Mouse (Mus musculus) small intestine, adult 10 weeks (tissue): Measurements from ENCODE around the gene Ugt1a8. TPM values are rescaled to one million over a fixed set of nuclear protein-coding genes. Genes with fewer than 3 reads are reported as not detected.

Source experiments
- polyA plus RNA-seq: library from polyadenylated mRNA; stranded (reverse); fragments of 350-450 nt; fragmentation: Illumina TruSeq; extraction: RNeasy Lipid Tissue Mini Kit (QIAGEN cat#74804); gene quantifications from one replicate; pipeline ENCODE4 v1.2.3, GENCODE M21; 2014; ENCODE audit warnings: low replicate concordance

Ugt1a8 gene
- polyA plus RNA-seq, result not detected

DNA sequence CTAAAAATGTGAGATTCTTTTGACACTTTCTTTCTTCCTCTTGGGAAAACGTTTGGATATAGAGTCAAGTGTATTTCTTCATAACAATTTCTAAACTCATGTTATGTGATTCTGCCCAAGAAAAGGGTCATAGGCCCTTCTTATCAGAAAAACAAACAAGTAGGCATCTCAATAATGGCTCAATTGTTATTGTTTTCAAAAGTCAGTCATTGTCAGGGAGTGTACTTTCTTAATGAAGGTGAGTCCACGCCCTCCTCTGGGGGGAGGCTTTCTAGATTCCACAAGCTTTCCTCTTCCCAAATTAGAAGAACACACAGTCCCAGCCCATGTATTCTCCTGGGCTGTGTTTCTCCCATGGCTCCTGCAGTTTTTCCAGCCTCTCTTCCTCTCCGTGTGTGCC lies at the start of gene Ugt1a8:
Ugt1a8 (plus strand) TSS at position 301 of the 400 bp plus-strand sequence.

DNA sequence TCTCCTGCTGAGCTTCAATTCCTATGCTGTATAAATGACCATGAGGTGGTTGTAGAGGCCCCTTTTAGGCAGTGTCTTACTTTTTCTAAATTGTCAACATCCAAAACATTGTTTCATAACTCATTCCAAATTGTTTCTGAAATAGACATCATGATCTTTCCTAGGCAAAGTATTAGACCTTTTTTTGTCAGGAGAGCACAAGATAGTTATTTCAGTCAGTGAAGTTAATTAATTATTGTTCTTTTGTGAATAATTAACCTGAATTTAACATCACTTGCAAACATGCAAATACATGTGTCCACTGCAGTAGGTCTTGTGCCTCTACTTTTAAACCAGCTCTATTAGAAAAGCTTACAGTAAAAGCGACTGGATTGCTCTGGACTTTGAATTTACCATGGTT lies 32.5 kb upstream of the Ugt1a8 start, which contains the start of gene Ugt1a10:
Ugt1a10 (plus strand) TSS at position 301 of the 400 bp plus-strand sequence.

DNA sequence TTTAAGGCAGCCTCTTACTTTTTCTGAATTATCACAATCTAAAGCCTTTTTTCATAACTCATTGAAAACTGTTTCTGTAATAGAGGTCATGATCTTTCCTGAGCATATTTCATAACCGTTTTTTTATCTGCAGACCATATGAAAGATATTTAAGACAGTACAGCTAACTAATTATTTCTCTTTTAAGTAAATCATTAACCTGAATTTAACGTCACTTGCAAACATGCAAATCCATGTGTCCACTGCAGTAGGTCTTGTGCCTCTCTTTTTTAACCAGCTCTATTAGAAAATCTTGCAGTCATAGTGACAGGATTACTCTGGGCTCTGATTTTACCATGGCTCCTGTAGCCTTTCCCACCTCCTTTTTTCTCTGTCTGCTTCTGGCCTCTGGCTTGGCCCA lies 17.1 kb upstream of the Ugt1a8 start, which contains the start of gene Ugt1a9:
Ugt1a9 (plus strand) TSS at position 306 of the 400 bp plus-strand sequence.

DNA sequence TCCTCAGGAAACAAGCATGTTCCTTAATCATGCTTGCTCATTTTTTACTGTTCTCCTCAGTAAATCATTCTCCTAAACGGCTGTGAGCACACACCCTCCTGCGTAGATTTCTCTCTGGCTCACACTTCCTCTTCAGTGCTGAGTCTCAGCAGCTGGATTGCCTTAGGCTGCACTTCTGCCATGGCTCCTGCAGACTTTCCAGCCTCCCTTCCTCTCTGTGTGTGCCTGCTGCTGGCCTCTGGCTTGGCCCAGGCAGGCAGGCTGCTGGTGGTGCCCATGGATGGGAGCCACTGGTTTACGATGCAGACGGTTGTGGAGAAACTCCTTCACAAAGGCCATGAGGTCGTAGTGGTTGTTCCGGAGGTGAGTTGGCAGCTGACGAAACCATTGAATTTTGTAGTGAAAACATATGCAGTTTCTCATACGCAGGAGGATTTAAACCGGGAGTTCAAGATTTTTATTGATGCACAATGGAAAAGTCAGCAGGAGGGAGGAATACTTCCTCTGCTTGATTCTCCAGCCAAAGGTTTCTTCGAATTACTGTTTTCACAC lies 7.4 kb downstream of the Ugt1a8 start, which contains the start of gene Ugt1a7c:
Ugt1a7c (plus strand) TSS at position 122 of the 552 bp plus-strand sequence.

DNA sequence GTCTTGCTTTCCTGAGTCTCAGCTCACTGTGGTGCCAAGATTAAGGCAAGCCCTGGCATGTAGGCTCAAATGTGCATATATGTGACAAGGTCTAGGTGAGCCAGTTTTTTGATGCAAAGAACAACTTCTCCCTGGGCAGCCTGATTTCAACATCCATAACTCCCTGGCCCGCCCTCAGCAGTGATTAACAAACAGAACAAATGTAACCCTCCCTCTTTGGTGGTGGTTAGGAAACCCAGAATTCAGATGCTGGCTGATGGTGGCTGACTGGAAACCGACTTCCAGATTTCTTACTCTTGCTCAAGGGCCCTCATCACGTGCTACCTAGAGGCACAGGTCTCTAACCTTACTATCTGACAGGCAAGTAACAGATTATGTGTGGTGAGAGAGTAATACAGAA lies 15.4 kb downstream of the Ugt1a8 start, which contains the start of gene Ugt1a6b:
Ugt1a6b (plus strand) TSS at position 234 of the 400 bp plus-strand sequence.

DNA sequence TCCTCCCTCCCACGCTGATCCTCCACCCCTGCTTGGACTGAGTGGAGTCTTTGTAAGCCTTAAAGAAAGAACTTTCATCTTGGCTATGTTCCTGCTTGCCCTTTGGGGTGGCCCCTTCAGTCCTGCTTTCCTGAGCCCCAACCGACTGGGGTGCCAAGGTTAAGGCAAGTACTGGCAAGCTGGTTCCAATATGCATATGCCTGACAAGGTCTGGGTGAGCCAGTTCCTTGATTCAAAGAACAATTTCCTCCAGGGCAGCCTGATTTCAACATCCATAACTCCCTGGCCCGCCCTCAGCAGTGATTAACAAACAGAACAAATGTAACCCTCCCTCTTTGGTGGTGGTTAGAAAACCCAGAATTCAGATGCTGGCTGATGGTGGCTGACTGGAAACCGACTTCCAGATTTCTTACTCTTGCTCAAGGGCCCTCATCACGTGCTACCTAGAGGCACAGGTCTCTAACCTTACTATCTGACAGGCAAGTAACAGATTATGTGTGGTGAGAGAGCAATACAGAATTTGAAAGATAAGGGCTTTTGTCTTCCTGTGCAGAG lies 46.9 kb downstream of the Ugt1a8 start, which contains the start of gene Ugt1a6a:
Ugt1a6a (plus strand) TSS at position 353 of the 555 bp plus-strand sequence.

DNA sequence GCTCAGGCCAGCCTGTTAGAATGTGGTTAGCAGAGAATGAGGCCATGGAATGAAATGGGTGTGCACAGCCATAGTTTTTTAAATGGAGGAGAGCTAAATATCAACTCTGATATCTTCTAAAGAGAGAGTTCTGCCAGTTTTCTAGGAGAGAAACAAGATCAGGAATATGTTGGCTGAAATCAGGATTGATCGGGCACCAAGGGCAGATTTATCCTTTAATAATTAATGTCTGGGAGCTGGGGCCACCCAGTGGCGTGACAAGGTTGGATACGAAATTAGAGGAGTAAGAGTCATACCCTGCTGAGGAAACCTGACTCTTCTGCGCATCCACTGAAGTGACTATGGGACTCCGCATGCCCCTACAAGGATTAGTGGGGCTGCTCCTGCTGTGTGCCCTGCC lies 78.1 kb downstream of the Ugt1a8 start, which contains the start of gene Ugt1a5:
Ugt1a5 (plus strand) TSS at position 302 of the 400 bp plus-strand sequence.

DNA sequence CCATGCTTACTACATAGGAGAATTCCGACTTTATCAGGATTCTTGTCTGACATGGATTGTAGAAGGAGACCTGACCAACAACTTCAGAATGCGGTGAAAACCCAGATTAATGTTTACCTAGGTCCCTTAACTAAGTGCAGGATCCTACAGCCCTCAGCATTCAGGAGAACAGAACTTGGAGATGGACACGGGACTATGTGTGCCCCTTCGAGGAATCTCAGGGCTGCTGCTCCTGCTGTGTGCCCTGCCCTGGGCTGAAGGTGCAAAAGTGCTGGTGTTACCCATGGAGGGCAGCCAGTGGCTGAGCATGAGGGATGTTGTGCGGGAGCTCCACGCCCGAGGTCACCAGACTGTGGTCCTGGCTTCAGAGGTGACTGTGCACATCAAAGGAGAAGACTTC lies 112.8 kb downstream of the Ugt1a8 start, which contains the start of gene Ugt1a2:
Ugt1a2 (plus strand) TSS at position 146 of the 400 bp plus-strand sequence.

DNA sequence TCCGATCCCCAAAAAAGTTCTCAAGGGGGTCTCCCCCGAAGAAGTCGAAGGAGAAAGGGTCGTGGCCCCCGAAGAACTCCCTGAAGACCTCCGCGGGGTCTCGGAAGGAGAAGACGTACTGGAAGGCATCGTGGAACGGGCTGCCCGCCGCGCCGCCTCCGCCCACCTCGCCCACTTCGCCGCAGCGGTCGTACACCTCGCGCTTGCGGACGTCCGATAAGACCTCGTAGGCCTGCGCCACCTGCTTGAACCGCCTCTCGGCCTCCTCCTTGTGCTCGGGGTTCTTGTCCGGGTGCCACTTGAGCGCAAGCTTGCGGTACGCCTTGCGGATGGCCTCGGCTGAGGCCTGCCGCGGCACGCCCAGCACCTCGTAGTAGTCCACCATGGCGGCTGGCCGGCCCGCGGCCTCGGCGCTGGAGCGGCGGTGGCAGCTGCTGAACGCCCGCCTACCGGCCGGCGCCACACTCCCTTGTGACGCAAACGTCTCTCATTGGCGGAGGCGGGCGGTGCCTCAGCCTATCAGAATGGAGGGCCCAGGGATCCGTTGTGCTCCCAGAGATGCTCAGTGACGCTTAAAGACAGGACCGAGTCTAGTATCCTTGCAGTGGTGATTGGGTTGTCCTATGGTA lies 117.8 kb downstream of the Ugt1a8 start, which contains the start of gene Dnajb3:
Dnajb3 (minus strand) TSS at position 489 of the 629 bp plus-strand sequence.

DNA sequence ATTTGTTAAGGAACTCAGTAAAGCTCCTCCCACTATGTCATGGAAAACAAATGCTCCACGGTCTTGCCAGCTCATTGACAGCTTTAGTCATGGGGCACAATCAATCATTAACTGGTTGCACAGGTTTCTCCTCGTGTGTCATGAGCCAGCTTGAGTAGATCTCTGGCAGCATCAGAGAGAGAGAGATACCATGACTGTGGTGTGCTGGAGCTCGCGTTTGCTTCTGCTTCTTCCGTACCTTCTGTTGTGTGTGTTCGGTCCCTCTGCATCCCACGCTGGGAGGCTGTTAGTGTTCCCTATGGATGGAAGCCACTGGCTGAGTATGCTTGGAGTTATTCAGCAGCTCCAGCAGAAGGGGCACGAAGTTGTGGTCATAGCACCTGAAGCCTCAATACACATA lies 124.2 kb downstream of the Ugt1a8 start, which contains the start of gene Ugt1a1:
Ugt1a1 (plus strand) TSS at position 148 of the 400 bp plus-strand sequence.

DNA sequence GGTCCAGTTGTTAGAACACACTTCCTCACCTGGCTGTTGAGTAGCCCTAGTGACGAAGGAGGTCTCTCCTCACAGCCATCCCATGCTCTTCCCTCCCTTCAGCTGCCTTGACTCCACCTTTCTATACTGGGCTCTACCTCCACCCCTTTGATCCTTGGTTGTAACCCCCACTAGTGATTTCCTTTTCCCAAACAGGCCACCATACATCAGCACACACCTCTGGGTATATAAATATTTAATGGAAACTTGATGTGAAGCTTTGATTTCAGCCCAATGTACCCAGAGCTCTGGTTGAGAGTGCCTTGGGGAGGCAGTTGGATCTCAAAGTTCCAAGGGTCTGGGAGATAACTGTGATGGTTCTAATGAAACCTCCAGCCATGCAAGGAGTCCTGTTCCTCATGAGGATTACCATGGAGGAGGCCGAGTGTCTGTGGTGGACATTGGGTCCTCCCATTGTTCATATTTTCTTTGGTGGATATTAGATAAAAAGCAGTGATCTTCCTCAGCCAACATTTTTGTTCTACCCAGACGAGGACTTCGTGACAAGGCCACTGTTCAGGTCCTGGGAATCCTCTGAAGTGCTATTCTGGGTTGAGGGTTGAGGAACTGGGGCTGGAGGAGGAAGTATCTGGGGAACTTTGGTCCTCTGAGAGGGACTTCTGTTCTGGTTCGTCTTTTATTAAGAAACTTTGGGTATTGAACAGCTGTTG lies 139.2 kb downstream of the Ugt1a8 start, which contains the start of gene Mroh2a:
Mroh2a (plus strand) TSS at position 317 of the 710 bp plus-strand sequence.

Other genes with a start within 250 kb of the Ugt1a8 start
- 43.5 TPM for gene Dgkd, start 234.5 kb upstream of the Ugt1a8 start, polyA plus RNA-seq
- 54.1 TPM for gene Usp40, start 79.3 kb upstream of the Ugt1a8 start, polyA plus RNA-seq
- gene Ugt1a10, start 32.4 kb upstream of the Ugt1a8 start, polyA plus RNA-seq, result not detected
- 145 TPM for gene Ugt1a9, start 17.0 kb upstream of the Ugt1a8 start, polyA plus RNA-seq
- gene Ugt1a7c, start 7.2 kb downstream of the Ugt1a8 start, polyA plus RNA-seq, result 778 TPM
- 0.71 TPM for gene Ugt1a6b, start 15.4 kb downstream of the Ugt1a8 start, polyA plus RNA-seq
- gene Ugt1a6a, start 47.0 kb downstream of the Ugt1a8 start, polyA plus RNA-seq, result 29.6 TPM
- 1.3 TPM for gene Ugt1a5, start 78.2 kb downstream of the Ugt1a8 start, polyA plus RNA-seq
- 2.4 TPM for gene Ugt1a2, start 112.8 kb downstream of the Ugt1a8 start, polyA plus RNA-seq
- 1.6 TPM for gene Dnajb3, start 118.0 kb downstream of the Ugt1a8 start, polyA plus RNA-seq
- 219 TPM for gene Ugt1a1, start 124.1 kb downstream of the Ugt1a8 start, polyA plus RNA-seq
- gene Mroh2a, start 139.2 kb downstream of the Ugt1a8 start, polyA plus RNA-seq, result 0.11 TPM
- 67.5 TPM for gene Hjurp, start 189.8 kb downstream of the Ugt1a8 start, polyA plus RNA-seq
- gene Trpm8, start 189.8 kb downstream of the Ugt1a8 start, polyA plus RNA-seq, result not detected